Mouse (Mus musculus) right cerebral cortex, postnatal 25 days (tissue): ENCODE measurements around the gene Serpina1e.

ENCODE experiments used
- DNase-seq: peaks from one replicate; pipeline ENCODE4 v3.0.0; 2022

Serpina1e gene

DNA sequence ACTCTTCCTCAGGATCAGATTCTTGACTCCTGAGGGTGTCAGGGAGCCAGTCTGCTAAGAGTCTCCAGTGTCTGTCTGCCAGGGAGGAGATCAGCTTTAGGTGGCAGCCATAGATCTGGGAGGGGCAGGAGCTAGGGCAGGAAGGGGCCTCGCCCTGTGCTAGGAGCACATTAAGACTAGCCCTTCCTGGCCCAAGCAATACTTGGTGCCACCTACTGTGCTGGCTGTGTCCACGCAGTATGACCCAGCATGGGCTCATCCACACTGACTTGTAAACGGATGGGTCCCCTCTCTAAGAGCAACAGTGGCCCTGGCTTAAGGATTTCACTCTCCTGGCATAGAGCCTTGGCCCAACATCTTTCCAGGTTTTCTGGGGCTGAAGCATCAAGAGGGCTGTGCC is at the start of gene Serpina1e:
Serpina1e (minus strand) TSS at position 178 of the 400 bp plus-strand sequence.
- DNase-seq = no peak

GRCm38 (mm10) chr12:104004689-104005088 is 45.9 kb upstream of the Serpina1e start:
- no peak for DNase-seq

GRCm38 (mm10) chr12:104003238-104003612 is 44.5 kb upstream of the Serpina1e start:
- DNase-seq = no peak

- DNase-seq = no peak
These were observed 43.9 kb upstream of the Serpina1e start for GRCm38 (mm10) chr12:104002569-104003237.

GRCm38 (mm10) chr12:104000594-104000993 is 41.8 kb upstream of the Serpina1e start:
- no peak for DNase-seq

DNA sequence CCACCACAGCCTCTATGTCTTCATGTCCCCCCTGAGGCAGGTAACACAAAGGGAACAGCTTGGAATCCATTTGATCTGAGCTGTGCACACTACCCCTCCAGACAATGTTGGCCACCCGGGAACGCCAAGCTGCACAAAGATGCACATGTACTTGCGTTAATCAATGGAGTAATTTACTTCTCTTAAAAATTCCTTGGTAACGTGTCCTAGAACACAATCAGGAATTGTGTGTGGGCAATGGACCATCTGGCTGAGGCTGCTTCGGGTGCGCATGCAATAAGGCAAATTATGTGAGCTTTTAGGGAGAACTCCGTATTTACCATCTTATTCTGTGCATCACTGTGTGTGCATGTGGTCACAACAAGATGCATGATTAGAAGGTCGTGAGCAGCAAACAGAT is 40.8 kb upstream of the Serpina1e start:
- no peak for DNase-seq

DNA sequence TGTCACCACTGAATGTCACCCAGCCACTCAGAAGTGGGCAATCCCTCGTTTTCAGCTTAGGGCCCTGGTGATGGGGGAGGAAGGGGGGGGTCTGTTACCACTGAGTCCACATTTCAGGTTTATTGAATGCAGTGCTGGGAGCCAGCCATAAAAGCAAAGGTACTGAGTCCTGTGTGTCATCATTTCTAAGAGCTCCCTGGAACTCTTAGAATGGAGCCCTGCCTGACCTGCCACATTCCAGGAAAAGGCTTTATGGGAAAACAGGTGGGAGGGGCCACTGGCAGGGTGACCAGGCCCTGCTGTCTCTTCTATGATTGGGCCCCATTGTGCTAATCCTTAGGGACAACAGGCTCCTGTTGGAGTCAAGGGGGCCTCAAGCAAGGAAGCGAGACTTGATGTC is 37.7 kb upstream of the Serpina1e start:
- DNase-seq = no peak

DNA sequence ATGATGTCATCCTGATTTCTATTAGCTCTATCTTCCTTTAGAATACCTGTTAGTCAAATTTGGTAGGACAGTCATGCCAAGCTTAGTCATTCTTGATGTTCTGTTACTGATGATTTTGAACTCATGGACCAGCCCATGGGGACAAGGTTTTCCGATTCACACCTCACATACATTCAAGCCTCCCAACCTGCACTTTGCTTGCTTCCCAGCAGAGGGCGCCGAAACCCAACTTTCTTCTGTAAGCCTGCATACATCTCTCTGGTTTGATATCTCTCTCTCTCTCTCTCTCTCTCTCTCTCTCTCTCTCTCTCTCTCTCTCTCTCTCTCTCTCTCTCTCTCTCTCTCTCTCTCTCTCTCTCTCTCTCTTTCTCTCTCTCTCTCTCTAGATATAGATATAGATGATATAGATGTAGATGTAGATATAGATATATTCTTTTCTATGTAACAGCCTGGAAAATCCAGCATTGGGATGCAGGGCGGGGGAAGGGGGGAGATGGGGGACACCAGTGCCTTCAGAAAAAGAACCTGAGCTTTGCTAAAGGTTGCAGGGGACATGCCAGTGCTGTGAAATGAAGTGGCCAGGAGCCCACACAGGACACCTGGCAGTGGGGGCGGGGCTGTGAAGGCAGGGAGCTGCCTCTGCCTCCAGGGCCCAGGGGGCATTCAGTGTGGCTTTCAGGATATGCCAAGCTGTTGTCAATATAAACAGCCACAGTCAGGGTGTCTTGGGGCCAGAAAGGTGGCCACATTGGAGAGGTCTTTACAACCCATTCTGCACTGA is 36.7 kb upstream of the Serpina1e start:
- peak; percentile 71 for DNase-seq

- no peak for DNase-seq
These were observed 34.2 kb upstream of the Serpina1e start for GRCm38 (mm10) chr12:103992945-103993344.

DNA sequence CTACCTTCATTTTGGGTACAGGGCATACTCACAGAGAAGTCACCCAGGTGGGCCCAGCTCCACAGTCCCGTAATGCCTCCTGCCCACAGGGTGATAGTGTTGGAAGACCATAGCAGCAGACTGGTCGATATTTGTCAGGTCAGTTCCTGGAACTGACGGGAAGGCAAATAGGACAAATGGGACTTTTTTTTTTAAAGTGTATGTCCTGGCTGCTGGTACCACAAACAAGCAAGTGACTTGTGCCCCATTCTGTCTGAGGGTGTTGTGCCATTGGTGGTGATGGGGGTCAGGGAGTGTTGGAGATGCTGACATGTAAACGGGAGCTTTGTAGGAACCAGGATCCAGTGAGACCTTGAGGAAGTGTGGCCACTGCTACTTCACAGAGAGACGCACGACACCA is 31.1 kb upstream of the Serpina1e start, which contains the start of gene Serpina11:
Serpina11 (minus strand) TSS at position 101 of the 400 bp plus-strand sequence.
- DNase-seq = no peak

GRCm38 (mm10) chr12:103989514-103989767 is 30.7 kb upstream of the Serpina1e start:
- no peak for DNase-seq

GRCm38 (mm10) chr12:103988754-103989513 is 30.2 kb upstream of the Serpina1e start:
- no peak for DNase-seq

- no peak for DNase-seq
These were observed 27.1 kb upstream of the Serpina1e start for GRCm38 (mm10) chr12:103985868-103986267.

GRCm38 (mm10) chr12:103984935-103985334 is 26.2 kb upstream of the Serpina1e start:
- DNase-seq = no peak

DNA sequence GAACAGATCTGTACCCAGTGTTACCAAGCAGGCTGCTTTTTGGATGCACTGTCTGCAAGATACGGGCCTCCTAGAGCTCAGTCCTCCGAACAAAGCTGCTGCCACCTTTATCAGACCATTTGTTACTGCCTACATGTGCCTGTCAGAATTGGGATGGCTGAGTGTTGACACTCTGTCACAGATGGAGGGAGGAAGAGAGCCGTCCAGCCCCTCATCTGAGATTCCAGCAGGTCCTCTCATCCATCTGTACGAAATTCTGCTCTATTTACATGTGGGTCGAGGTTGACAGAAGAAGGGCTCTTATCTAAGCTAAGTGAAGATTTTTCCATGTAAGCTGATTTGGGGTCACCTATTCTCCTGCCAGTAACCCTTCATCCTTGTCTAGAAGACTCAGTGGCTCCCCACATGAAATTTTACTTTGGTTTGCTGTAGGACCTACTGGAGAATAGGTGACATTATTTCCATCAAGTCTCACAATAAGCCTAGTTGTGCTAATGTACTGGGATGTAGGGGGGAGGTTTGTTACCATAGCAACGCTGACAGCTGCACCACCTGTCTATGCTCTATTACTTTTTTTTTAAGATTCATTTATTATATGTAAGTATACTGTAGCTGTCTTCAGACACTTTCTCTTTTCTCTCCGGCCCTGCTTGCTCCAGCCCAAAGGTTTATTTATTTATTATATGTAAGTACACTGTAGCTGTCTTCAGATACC is 23.0 kb upstream of the Serpina1e start:
- no peak for DNase-seq

DNA sequence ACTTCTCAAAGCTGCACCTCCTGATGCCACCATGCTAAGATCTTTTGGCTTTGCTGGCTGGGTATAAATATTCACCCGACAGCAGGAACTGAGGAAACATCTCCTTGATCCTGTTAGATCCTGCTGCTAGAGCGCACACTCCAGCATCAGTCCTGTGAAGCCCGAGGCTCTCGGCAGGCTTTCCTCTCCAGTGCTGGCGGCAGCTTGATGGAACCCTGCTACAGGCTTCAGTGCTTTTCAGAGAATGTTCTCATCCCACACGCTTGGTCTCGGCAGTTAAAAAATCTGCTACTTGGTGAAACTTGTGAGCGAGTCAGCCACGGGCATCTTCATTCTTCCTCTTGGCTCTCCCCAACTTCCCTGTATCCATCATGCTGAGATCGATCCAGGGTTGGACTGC is 19.5 kb upstream of the Serpina1e start:
- no peak for DNase-seq

DNA sequence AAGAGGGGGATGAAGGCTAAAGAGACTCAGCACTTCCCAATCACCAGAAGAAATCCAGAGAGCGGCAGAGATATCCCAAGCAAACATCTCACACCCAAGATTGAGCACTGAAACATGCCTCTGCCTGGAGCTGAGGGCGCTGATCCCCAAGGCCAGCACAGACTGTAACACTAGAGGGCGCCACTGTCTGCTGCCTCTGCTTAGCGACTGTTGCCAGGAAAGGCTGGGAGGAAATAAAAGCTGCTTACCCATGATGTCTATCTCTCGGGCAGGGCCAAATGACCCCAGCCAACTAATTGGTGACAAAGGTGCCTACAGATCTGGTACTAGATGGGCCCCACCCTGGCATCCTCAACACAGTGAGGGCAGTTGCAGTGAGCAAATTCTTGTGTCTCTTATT is 19.1 kb upstream of the Serpina1e start:
- DNase-seq = no peak

DNA sequence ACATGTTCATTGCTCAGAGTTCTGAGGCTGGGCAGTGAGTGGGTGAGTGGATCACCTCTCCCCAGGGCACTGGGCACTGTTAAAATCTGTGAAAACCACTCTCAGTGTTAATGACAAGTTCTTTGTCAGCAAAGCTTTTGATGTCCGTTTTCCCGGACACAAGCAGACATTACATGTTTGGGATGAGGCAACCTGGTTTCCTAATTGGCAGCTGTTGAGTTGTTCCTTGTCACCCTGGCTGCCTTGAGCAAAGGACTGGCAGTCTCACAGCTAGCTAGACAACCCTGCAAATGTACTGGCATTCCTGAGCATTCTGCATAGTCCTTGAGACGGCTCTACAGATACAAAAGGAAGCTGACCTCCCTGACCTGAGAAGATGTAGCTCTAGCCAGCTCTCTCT is 18.3 kb upstream of the Serpina1e start:
- DNase-seq = no peak

DNA sequence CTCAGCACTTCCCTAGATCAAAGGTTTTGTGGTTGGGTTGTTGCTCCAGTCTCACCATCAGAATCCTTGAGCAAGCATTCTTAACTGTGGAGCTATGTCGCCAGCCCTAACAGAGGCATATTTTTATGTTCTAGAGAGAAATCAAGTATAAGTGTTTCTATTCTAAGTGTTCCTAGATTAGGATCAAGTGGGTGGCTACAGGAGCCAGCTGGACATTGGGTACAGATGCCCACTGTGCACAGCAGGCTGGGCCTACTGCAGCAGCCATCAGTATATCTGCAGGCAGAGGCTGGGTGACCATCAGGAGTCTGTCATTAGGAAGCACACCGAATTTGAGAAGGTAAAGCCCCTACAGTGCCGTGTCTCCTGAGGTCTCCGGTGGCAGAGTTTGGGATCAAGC is 12.3 kb upstream of the Serpina1e start:
- DNase-seq = no peak

- no peak for DNase-seq
These were observed 10.9 kb upstream of the Serpina1e start for GRCm38 (mm10) chr12:103969577-103970116.

DNA sequence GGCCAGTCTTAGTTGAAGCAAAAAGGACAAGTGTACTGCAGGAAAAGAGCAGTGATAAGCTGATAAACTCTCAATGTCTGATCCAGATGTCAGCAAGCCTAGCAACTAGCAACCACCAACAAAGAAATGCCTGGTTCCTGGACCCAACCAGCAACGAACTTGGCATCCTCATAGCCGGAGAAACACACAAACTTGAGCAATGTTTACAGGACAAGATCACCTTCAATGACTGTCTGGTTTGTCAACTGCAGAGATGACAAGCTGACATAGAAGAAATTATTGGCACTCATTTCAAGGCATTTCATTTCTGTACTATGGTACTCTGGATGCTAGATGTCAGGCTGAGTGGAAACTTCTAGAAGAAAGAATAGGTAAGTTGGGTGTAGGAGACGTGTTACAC is 8.0 kb upstream of the Serpina1e start:
- DNase-seq = no peak

DNA sequence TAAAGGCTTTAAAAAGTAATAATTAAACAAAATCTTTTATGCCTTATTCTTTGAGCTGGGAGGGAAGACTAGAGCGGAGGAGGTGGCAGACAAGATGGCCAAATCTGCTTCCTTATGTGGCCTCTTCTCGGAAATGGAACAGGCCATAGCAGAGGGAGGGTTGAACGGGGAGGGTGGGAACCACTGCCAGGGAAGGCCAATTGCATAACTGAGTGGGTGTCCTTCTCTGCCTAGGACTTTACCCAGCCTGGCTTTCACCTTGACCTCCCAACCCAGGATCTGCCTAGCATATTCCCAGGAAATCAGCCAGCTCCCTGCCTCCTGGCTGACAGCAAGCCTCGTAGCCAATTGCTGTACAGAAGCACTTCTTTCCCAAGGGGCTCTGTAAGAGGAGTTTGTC is 4.5 kb upstream of the Serpina1e start:
- DNase-seq = no peak

DNA sequence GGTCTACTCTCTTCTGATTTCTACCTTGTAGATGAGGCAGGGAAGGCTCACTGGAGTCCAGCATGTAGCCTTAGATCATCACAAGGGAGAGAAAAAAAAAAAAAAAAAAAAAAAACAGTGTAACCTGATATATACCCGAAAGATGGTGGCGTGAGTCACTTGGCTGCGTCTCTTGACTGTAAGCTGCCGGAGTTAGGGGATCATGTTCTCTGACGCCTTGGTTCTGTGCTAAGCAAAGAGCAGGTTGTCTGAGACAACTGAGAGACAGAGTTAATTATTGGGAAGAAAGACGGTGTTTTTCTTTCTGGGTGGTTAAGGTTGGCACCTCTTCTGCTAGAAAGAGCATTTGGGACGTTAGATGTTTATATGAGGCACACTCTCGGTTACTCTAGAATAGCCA is 4.1 kb upstream of the Serpina1e start:
- no peak for DNase-seq
